Mouse (Mus musculus): ENCODE measurements around the gene Trim54. TPM values are rescaled to one million over a fixed set of nuclear protein-coding genes. Genes with fewer than 3 reads are reported as not detected.

Gene Trim54
- polyA plus RNA-seq, 2 experiments, result 6.2 to 8.7 TPM

GRCm38 (mm10) chr5:31164878-31165277 lies 48.4 kb downstream of the Trim54 start:
- ATAC-seq (ENCODE audit: low FRiP score, low read depth) (no peak), DNase-seq (ENCODE audit: low spot score) (no peak)
- Histone ChIP-seq H3K4me3 (replicated peaks; ENCODE audit: low read length) (no peak overlapping the region), H3K9ac (ENCODE audit: low read depth, low read length, severe bottlenecking) (no peak overlapping the region), H3K9me3 (ENCODE audit: control insufficient read depth, low read length) (no peaks in the 10 kb centered on the region), H3K36me3 (ENCODE audit: control insufficient read depth, insufficient read depth, low read length) (peaks cover 89% of the 10 kb centered on the region), H3K4me2 (replicated peaks; ENCODE audit: low read depth, low read length, severe bottlenecking) (no peak overlapping the region), H3K27ac (replicated peaks; ENCODE audit: low read depth, low read length) (no peak overlapping the region), H3K4me1 (ENCODE audit: control insufficient read depth, insufficient read depth, low read length) (no peaks in the 10 kb centered on the region), H3K27me3 (ENCODE audit: control insufficient read depth, insufficient read depth, low read length) (no peaks in the 10 kb centered on the region)
- WGBS, result 92% methylated on average over 1 of the region's 1 CpGs
- no peak for TF ChIP-seq POLR2A (IDR thresholded peaks at IDR 0.05; ENCODE audit: borderline replicate concordance, extremely low read depth, insufficient read depth, insufficient read length)

GRCm38 (mm10) chr5:31168630-31169029 lies 52.1 kb downstream of the Trim54 start:
- Histone ChIP-seq H3K27me3 (ENCODE audit: control insufficient read depth, insufficient read depth, low read length) (no peaks in the 10 kb centered on the region), H3K36me3 (ENCODE audit: control insufficient read depth, insufficient read depth, low read length) (peaks cover 91% of the 10 kb centered on the region), H3K4me3 (replicated peaks; ENCODE audit: low read length) (no peak overlapping the region), H3K9me3 (ENCODE audit: control insufficient read depth, low read length) (no peaks in the 10 kb centered on the region), H3K9ac (ENCODE audit: low read depth, low read length, severe bottlenecking) (no peak overlapping the region), H3K27ac (replicated peaks; ENCODE audit: low read depth, low read length) (no peak overlapping the region), H3K4me2 (replicated peaks; ENCODE audit: low read depth, low read length, severe bottlenecking) (no peak overlapping the region), H3K4me1 (ENCODE audit: control insufficient read depth, insufficient read depth, low read length) (no peaks in the 10 kb centered on the region)
- ATAC-seq (ENCODE audit: low FRiP score, low read depth) (no peak), DNase-seq (ENCODE audit: low spot score) (no peak)
- TF ChIP-seq POLR2A (IDR thresholded peaks at IDR 0.05; ENCODE audit: borderline replicate concordance, extremely low read depth, insufficient read depth, insufficient read length), result no peak
- 93% methylated on average over 4 of the region's 4 CpGs for WGBS

- peak overlapping the region; percentile 70 for H3K9ac ChIP-seq (ENCODE audit: low read depth, low read length, severe bottlenecking)
- H3K4me2 ChIP-seq (replicated peaks; ENCODE audit: low read depth, low read length, severe bottlenecking), result peak overlapping the region; percentile 74
- no peak for TF ChIP-seq POLR2A (IDR thresholded peaks at IDR 0.05; ENCODE audit: borderline replicate concordance, extremely low read depth, insufficient read depth, insufficient read length)
- peak overlapping the region; percentile 96 for H3K27ac ChIP-seq (replicated peaks; ENCODE audit: low read depth, low read length)
- H3K27me3 ChIP-seq (ENCODE audit: control insufficient read depth, insufficient read depth, low read length), result no peaks in the 10 kb centered on the region
- peaks cover 6% of the 10 kb centered on the region for H3K4me1 ChIP-seq (ENCODE audit: control insufficient read depth, insufficient read depth, low read length)
- DNase-seq (ENCODE audit: low spot score) (no peak), ATAC-seq (ENCODE audit: low FRiP score, low read depth) (peak; percentile 49)
- H3K4me3 ChIP-seq (replicated peaks; ENCODE audit: low read length), result peak overlapping the region; percentile 87
- H3K9me3 ChIP-seq (ENCODE audit: control insufficient read depth, low read length), result no peaks in the 10 kb centered on the region
- under 1% methylated on average over 25 of the region's 25 CpGs for WGBS
- peaks cover 3% of the 10 kb centered on the region for H3K36me3 ChIP-seq (ENCODE audit: control insufficient read depth, insufficient read depth, low read length)
These were observed 62.8 kb downstream of the Trim54 start for GRCm38 (mm10) chr5:31179301-31179765.

GRCm38 (mm10) chr5:31179766-31180630 lies 63.5 kb downstream of the Trim54 start, which contains the start of the genes Gm29609 and Gtf3c2:
Gm29609 (minus strand) TSS chr5:31179911.
Gtf3c2 (minus strand) TSS chr5:31180144.
- under 1% methylated on average over 59 of the region's 59 CpGs for WGBS
- TF ChIP-seq POLR2A (IDR thresholded peaks at IDR 0.05; ENCODE audit: borderline replicate concordance, extremely low read depth, insufficient read depth, insufficient read length), result peak; percentile 78; the same call in 1 of the 2 replicates
- peaks cover 6% of the 10 kb centered on the region for H3K4me1 ChIP-seq (ENCODE audit: control insufficient read depth, insufficient read depth, low read length)
- ATAC-seq (ENCODE audit: low FRiP score, low read depth) (peak; percentile 96), DNase-seq (ENCODE audit: low spot score) (peak; percentile 98)
- H3K9ac ChIP-seq (ENCODE audit: low read depth, low read length, severe bottlenecking), result peak within 1 kb of the TSS; percentile 70
- H3K4me2 ChIP-seq (replicated peaks; ENCODE audit: low read depth, low read length, severe bottlenecking), result peak within 1 kb of the TSS; percentile 74
- peak within 1 kb of the TSS; percentile 96 for H3K27ac ChIP-seq (replicated peaks; ENCODE audit: low read depth, low read length)
- H3K4me3 ChIP-seq (replicated peaks; ENCODE audit: low read length), result peak within 1 kb of the TSS; percentile 87
- no peaks in the 10 kb centered on the region for H3K27me3 ChIP-seq (ENCODE audit: control insufficient read depth, insufficient read depth, low read length)
- no peaks in the 10 kb centered on the region for H3K9me3 ChIP-seq (ENCODE audit: control insufficient read depth, low read length)
- H3K36me3 ChIP-seq (ENCODE audit: control insufficient read depth, insufficient read depth, low read length), result no peaks in the 10 kb centered on the region

- H3K27me3 ChIP-seq (ENCODE audit: control insufficient read depth, insufficient read depth, low read length), result no peaks in the 10 kb centered on the region
- WGBS, result 92% methylated on average over 9 of the region's 9 CpGs
These were observed 64.8 kb downstream of the Trim54 start for GRCm38 (mm10) chr5:31181183-31181770.

More at GRCm38 (mm10) chr5:31181183-31181770, 64.8 kb downstream of the Trim54 start:
- Histone ChIP-seq H3K4me2 (replicated peaks; ENCODE audit: low read depth, low read length, severe bottlenecking) (peak overlapping the region; percentile 59; the same call in 1 of the 2 replicates), H3K4me3 (replicated peaks; ENCODE audit: low read length) (no peak overlapping the region), H3K9ac (ENCODE audit: low read depth, low read length, severe bottlenecking) (no peak overlapping the region), H3K27ac (replicated peaks; ENCODE audit: low read depth, low read length) (no peak overlapping the region; the same call in 1 of the 2 replicates), H3K36me3 (ENCODE audit: control insufficient read depth, insufficient read depth, low read length) (no peaks in the 10 kb centered on the region), H3K4me1 (ENCODE audit: control insufficient read depth, insufficient read depth, low read length) (peaks cover 6% of the 10 kb centered on the region), H3K9me3 (ENCODE audit: control insufficient read depth, low read length) (no peaks in the 10 kb centered on the region)
- ATAC-seq (ENCODE audit: low FRiP score, low read depth), result no peak
- no peak for DNase-seq (ENCODE audit: low spot score)
- no peak for TF ChIP-seq POLR2A (IDR thresholded peaks at IDR 0.05; ENCODE audit: borderline replicate concordance, extremely low read depth, insufficient read depth, insufficient read length)
